Mouse (Mus musculus) stomach, postnatal 0 days (tissue): ENCODE results near the gene Gpr165. TPM values are rescaled to one million over a fixed set of nuclear protein-coding genes. Genes with fewer than 3 reads are reported as not detected.

Experiments used
- ATAC-seq: fragments of 200-750 bp; cut with Nextera tagmentation; 2 replicates; pipeline ENCODE4 v1.8.0; 2017; ENCODE audit not compliant: low FRiP score, low TSS enrichment
- DNase-seq: peaks from one replicate; pipeline ENCODE4 v3.0.0-alpha.2; 2016; ENCODE audit warnings: low spot score
- H3K27ac ChIP-seq: fragments of 300-500 bp; sonication (generic); replicated peaks from 2 replicates; pipeline ENCODE4 v1.5.1; 2014; ENCODE audit warnings: mild to moderate bottlenecking, control low read depth
- H3K27me3 ChIP-seq: fragments of 300-500 bp; sonication (generic); 2 replicates; pipeline ENCODE4 v1.6.1; 2014; ENCODE audit warnings: low read length; ENCODE audit not compliant: control insufficient read depth, insufficient read depth
- H3K36me3 ChIP-seq: fragments of 300-500 bp; sonication (generic); 2 replicates; pipeline ENCODE4 v1.6.1; 2014; ENCODE audit warnings: low read length, mixed read lengths; ENCODE audit not compliant: control insufficient read depth, insufficient read depth
- H3K4me1 ChIP-seq: fragments of 300-500 bp; sonication (generic); replicated peaks from 2 replicates; pipeline ENCODE4 v1.6.1; 2014; ENCODE audit warnings: antibody characterized with exemption; ENCODE audit not compliant: control insufficient read depth, insufficient read depth
- H3K4me2 ChIP-seq: fragments of 300-500 bp; sonication (generic); replicated peaks from 2 replicates; pipeline ENCODE4 v1.6.1; 2014; ENCODE audit warnings: low read depth, mild to moderate bottlenecking, control low read depth, moderate library complexity
- H3K4me3 ChIP-seq: fragments of 300-500 bp; sonication (generic); 2 replicates; pipeline ENCODE4 v1.5.1; 2014; ENCODE audit warnings: low read depth, low read length, control low read depth
- H3K9ac ChIP-seq: fragments of 300-500 bp; sonication (generic); 2 replicates; pipeline ENCODE4 v1.6.1; 2014; ENCODE audit warnings: mild to moderate bottlenecking, low read length, control low read depth, mixed read lengths
- H3K9me3 ChIP-seq: fragments of 300-500 bp; sonication (generic); 2 replicates; pipeline ENCODE4 v1.6.1; 2016; ENCODE audit warnings: low read length; ENCODE audit not compliant: control insufficient read depth
- CTCF ChIP-seq: IDR thresholded peaks from 2 replicates; pipeline ENCODE4 v1.5.1; 2016; ENCODE audit warnings: antibody characterized with exemption, low read depth, mild to moderate bottlenecking, moderate library complexity
- EP300 ChIP-seq: optimal IDR thresholded peaks from 2 replicates; pipeline ENCODE3; 2016; ENCODE audit warnings: antibody characterized with exemption
- whole genome bisulfite sequencing: fragments of 180-500 bp; shearing (Covaris S2); extraction: QIAGEN DNeasy Blood & Tissue Kit; methylation state at CpG from one replicate; pipeline ENCODE4 v1.1.7; 2014; 5-methylcytosine and 5-hydroxymethylcytosine counted together
- polyA plus RNA-seq: library from polyadenylated mRNA; unstranded; fragments of >200 nt; fragmentation: Nextera tagmentation; extraction: Ambion mirVana; gene quantifications from 2 replicates; pipeline ENCODE4 v1.2.1, GENCODE M21; 2015

Gene Gpr165
- 0.16 and 0.18 TPM in 2 replicates for polyA plus RNA-seq

DNA sequence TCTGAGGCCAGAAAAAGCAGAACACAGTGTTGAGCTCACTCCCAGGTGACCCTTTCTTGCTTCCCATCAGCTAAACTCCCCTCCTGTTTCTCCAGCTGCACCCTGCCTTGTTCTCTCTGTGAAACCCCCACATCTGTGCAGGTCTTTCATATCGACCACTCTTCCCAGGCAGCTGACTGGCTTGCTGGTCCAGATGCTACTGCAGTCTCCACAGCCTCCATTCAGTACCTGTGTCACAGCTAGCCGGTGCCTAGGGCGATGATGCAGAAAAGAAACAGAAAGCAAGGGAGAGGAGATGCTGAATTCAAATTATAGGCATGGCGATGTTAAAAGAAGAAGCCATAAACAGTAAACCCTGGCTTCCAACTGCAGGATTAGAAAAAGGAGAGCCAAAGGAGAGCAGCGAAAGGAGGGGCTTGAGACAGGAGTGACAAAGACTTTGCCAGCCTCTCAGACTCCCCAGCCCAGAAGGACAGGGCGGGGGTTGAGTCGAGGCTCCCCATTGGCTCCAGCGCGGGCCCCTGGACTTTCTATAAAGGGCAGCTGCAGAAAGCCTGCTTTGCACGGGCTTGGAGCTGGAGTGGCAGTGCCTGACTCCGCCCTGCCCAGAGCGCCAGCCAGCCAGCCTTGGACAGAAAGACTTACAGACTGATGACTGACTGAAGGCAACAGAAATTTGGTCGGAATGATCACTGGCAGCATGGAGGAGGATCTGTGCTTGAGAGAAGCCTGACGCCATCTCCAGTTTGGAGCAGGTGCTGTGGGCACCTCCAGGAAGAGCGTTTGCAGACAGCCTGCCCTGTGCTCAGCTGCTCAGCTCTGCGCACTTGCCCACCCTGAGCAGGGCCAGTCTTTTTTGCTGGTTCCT is at the start of gene Gpr165:
Gene Gpr165 (plus strand): TSS at position 535 of the 868 bp plus-strand sequence.
- H3K9ac ChIP-seq: no peak within 1 kb of the TSS
- ATAC-seq (peak; percentile 77), DNase-seq (peak; percentile 37)
- H3K4me3 ChIP-seq: peak within 1 kb of the TSS; percentile 15; the same call in 1 of the 2 replicates
- H3K27me3 ChIP-seq: no peaks in the 10 kb centered on the region
- H3K9me3 ChIP-seq: no peaks in the 10 kb centered on the region
- H3K4me2 ChIP-seq: peak within 1 kb of the TSS; percentile 46
- no peak for TF ChIP-seq CTCF
- no peak for TF ChIP-seq EP300
- H3K36me3 ChIP-seq: no peaks in the 10 kb centered on the region
- WGBS: 24% methylated on average over 16 of the region's 16 CpGs
- no peak within 1 kb of the TSS for H3K27ac ChIP-seq
- H3K4me1 ChIP-seq: no peaks in the 10 kb centered on the region

- Histone ChIP-seq H3K9ac (no peak overlapping the region), H3K4me2 (no peak overlapping the region), H3K4me3 (no peak overlapping the region), H3K36me3 (no peaks in the 10 kb centered on the region), H3K4me1 (no peaks in the 10 kb centered on the region), H3K9me3 (no peaks in the 10 kb centered on the region), H3K27ac (no peak overlapping the region), H3K27me3 (no peaks in the 10 kb centered on the region)
- no peak for DNase-seq
- no peak for TF ChIP-seq EP300
- no peak for TF ChIP-seq CTCF
- no peak for ATAC-seq
- WGBS: 57% methylated on average over 1 of the region's 1 CpGs
Measured at GRCm38 (mm10) chrX:96674871-96675270, 38.4 kb upstream of the Gpr165 start.
